Mouse (Mus musculus) frontal cortex, postnatal 14 days (tissue): ENCODE measurements around the gene Prrt1.

Experiments used
- DNase-seq, 2 experiments: peaks; one replicate each; pipeline ENCODE4 v3.0.0; 2022; ENCODE audit warnings: low spot score in 2 of 2

The Prrt1 gene

GRCm38 (mm10) chr17:34599891-34600290 is 29.4 kb upstream of the Prrt1 start:
- no peak for DNase-seq

- no peak for DNase-seq
Measured at GRCm38 (mm10) chr17:34601796-34602195, 27.5 kb upstream of the Prrt1 start.

- peak; percentile 99 for DNase-seq
Measured at GRCm38 (mm10) chr17:34603375-34604060, 25.8 kb upstream of the Prrt1 start, which contains the start of gene Rnf5. Gene Rnf5 (minus strand): TSS chr17:34603690.

GRCm38 (mm10) chr17:34604061-34604508 is 25.2 kb upstream of the Prrt1 start, which contains the start of gene Agpat1:
Gene Agpat1 (plus strand): TSS chr17:34604262.
- DNase-seq: peak; percentile 96 to 98

- DNase-seq: no peak
Measured at GRCm38 (mm10) chr17:34604511-34605237, 24.7 kb upstream of the Prrt1 start.

GRCm38 (mm10) chr17:34605609-34606008 is 23.7 kb upstream of the Prrt1 start:
- peak; percentile 93 to 94 for DNase-seq

GRCm38 (mm10) chr17:34606186-34607039 is 22.9 kb upstream of the Prrt1 start:
- DNase-seq: no peak

GRCm38 (mm10) chr17:34607997-34608396 is 21.3 kb upstream of the Prrt1 start:
- no peak for DNase-seq

- no peak for DNase-seq
Measured at GRCm38 (mm10) chr17:34611050-34611449, 18.3 kb upstream of the Prrt1 start.

- DNase-seq: no peak
Measured at GRCm38 (mm10) chr17:34613054-34613645, 16.2 kb upstream of the Prrt1 start.

- no peak for DNase-seq
Measured at GRCm38 (mm10) chr17:34613830-34614229, 15.5 kb upstream of the Prrt1 start.

GRCm38 (mm10) chr17:34615871-34616270 is 13.5 kb upstream of the Prrt1 start, which contains the start of gene Egfl8:
Gene Egfl8 (minus strand): TSS chr17:34615971.
- no peak for DNase-seq

- no peak for DNase-seq
Measured at GRCm38 (mm10) chr17:34618999-34619398, 10.3 kb upstream of the Prrt1 start.

- no peak for DNase-seq
Measured at GRCm38 (mm10) chr17:34621006-34621405, 8.3 kb upstream of the Prrt1 start.

GRCm38 (mm10) chr17:34623161-34623560 is 6.2 kb upstream of the Prrt1 start:
- no peak for DNase-seq

- DNase-seq: no peak
Measured at GRCm38 (mm10) chr17:34624981-34625380, 4.4 kb upstream of the Prrt1 start.

- DNase-seq: no peak
Measured at GRCm38 (mm10) chr17:34626062-34626772, 3.1 kb upstream of the Prrt1 start.

- DNase-seq: no peak
Measured at GRCm38 (mm10) chr17:34626773-34627092, 2.6 kb upstream of the Prrt1 start.

GRCm38 (mm10) chr17:34627093-34627942 is 2.0 kb upstream of the Prrt1 start:
- peak; percentile 78 to 83 for DNase-seq
